Mouse (Mus musculus): ENCODE results near the gene Scamp1.

Scamp1 gene

GRCm38 (mm10) chr13:94224717-94225705, 60.6 kb downstream of the Scamp1 start:
- no peak for DNase-seq (ENCODE audit: low read depth, low spot score)

GRCm38 (mm10) chr13:94223609-94224008, 62.0 kb downstream of the Scamp1 start:
- no peak for DNase-seq (ENCODE audit: low read depth, low spot score)

- DNase-seq (ENCODE audit: low read depth, low spot score) = no peak
Measured at GRCm38 (mm10) chr13:94212716-94213115, 72.9 kb downstream of the Scamp1 start.

- DNase-seq (ENCODE audit: low read depth, low spot score) = no peak
Measured at GRCm38 (mm10) chr13:94212179-94212578, 73.5 kb downstream of the Scamp1 start.

- no peak for DNase-seq (ENCODE audit: low read depth, low spot score)
Measured at GRCm38 (mm10) chr13:94211236-94212119, 74.2 kb downstream of the Scamp1 start.

GRCm38 (mm10) chr13:94208892-94209291, 76.8 kb downstream of the Scamp1 start:
- DNase-seq (ENCODE audit: low read depth, low spot score) = no peak

GRCm38 (mm10) chr13:94207973-94208372, 77.7 kb downstream of the Scamp1 start:
- no peak for DNase-seq (ENCODE audit: low read depth, low spot score)

GRCm38 (mm10) chr13:94205234-94205633, 80.4 kb downstream of the Scamp1 start:
- peak; percentile 69 for DNase-seq (ENCODE audit: low read depth, low spot score)

- DNase-seq (ENCODE audit: low read depth, low spot score) = no peak
Measured at GRCm38 (mm10) chr13:94199829-94200228, 85.8 kb downstream of the Scamp1 start.

GRCm38 (mm10) chr13:94198616-94199015, 87.0 kb downstream of the Scamp1 start:
- DNase-seq (ENCODE audit: low read depth, low spot score) = no peak

GRCm38 (mm10) chr13:94193227-94193626, 92.4 kb downstream of the Scamp1 start:
- DNase-seq (ENCODE audit: low read depth, low spot score) = no peak

- DNase-seq (ENCODE audit: low read depth, low spot score) = no peak
Measured at GRCm38 (mm10) chr13:94190386-94190785, 95.3 kb downstream of the Scamp1 start.

- DNase-seq (ENCODE audit: low read depth, low spot score) = peak; percentile 16
Measured at GRCm38 (mm10) chr13:94188200-94189086, 97.2 kb downstream of the Scamp1 start.

- no peak for DNase-seq (ENCODE audit: low read depth, low spot score)
Measured at GRCm38 (mm10) chr13:94185631-94186030, 100.0 kb downstream of the Scamp1 start.

GRCm38 (mm10) chr13:94184726-94185456, 100.8 kb downstream of the Scamp1 start:
- DNase-seq (ENCODE audit: low read depth, low spot score) = no peak

GRCm38 (mm10) chr13:94183372-94184021, 102.2 kb downstream of the Scamp1 start:
- no peak for DNase-seq (ENCODE audit: low read depth, low spot score)

GRCm38 (mm10) chr13:94182026-94182425, 103.6 kb downstream of the Scamp1 start:
- no peak for DNase-seq (ENCODE audit: low read depth, low spot score)

GRCm38 (mm10) chr13:94180477-94181420, 104.9 kb downstream of the Scamp1 start:
- no peak for DNase-seq (ENCODE audit: low read depth, low spot score)
